Mouse (Mus musculus) lung, postnatal 10 days (tissue): ENCODE measurements around the gene Map4.

Experiments used
- DNase-seq: peaks from one replicate; pipeline ENCODE4 v3.0.0; 2021

The Map4 gene

GRCm38 (mm10) chr9:110019224-110019623 lies 88.0 kb downstream of the Map4 start:
- no peak for DNase-seq

- no peak for DNase-seq
Observed at GRCm38 (mm10) chr9:110020405-110020804, 89.1 kb downstream of the Map4 start.

DNA sequence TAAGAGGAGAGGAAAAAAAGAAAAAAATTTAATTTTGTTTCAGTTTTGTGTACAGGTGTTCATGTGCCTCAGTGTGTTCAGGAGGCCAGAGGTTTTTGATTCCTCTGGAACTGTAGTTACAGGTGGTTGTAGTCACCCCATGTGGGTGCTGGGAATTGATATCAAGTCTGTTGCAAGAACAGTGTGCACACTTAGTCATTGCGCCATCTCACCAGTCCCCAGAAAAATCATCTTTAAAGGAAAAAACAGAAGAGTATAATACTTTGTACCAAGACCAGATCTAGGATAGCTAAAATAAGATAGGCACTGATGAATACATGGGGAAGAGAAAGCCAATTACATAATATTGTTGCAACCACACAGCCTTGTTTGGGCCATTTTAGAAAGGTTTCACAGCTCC lies 90.2 kb downstream of the Map4 start:
- DNase-seq, result no peak

- no peak for DNase-seq
Observed at GRCm38 (mm10) chr9:110022151-110022550, 90.9 kb downstream of the Map4 start.

GRCm38 (mm10) chr9:110035091-110035490 lies 103.8 kb downstream of the Map4 start:
- DNase-seq, result no peak

- no peak for DNase-seq
Observed at GRCm38 (mm10) chr9:110037895-110038294, 106.6 kb downstream of the Map4 start.

GRCm38 (mm10) chr9:110038485-110038884 lies 107.2 kb downstream of the Map4 start:
- DNase-seq, result no peak

DNA sequence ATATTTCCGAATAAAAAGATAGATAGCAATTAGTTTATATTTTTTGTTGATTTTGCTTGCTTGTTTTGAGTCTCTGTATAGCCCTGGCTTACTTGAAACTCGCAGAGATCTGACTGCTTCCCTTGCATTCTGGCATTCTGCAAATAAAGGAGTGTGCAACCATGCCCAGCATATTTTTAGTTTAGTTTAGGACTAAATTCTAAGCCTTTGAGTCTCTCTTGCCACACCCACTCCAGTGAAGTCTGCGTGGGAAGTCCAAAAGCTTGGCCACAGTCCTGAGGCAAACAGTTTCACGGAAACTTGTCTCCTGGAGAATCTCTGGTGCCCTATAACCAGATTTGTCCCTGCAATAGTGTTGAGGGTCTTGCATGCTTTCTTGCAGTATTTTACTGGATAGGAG lies 113.1 kb downstream of the Map4 start:
- no peak for DNase-seq

DNA sequence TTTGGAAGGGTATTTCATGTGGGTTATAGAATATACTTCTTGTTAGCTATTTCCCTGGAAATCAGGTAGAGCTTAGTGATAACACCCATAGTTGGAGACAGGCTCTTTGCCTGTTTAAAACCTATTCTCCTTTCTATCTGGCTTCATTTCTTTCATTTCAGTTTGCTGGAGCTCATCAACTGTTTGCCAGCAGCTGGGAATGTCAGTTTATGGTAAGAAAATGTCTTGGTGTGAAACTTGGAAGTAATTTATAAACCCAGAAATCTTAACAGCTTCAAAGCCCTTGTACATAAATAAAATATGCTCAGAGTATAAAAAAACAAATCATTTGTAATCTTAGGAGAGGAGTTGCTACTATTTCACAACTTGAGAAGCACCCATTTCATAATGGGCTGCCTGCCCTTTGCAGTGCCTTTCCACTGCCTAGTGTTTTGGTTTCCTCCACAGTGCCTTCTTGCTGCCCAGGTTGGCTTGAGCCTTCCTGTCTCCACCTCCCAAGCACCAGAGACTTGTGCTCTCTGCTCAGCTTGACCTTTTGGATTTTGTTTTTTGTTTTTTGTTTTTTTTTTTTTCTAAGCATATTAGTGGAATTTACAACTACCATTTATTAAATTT lies 114.6 kb downstream of the Map4 start:
- no peak for DNase-seq

- no peak for DNase-seq
Observed at GRCm38 (mm10) chr9:110047260-110047659, 116.0 kb downstream of the Map4 start.

DNA sequence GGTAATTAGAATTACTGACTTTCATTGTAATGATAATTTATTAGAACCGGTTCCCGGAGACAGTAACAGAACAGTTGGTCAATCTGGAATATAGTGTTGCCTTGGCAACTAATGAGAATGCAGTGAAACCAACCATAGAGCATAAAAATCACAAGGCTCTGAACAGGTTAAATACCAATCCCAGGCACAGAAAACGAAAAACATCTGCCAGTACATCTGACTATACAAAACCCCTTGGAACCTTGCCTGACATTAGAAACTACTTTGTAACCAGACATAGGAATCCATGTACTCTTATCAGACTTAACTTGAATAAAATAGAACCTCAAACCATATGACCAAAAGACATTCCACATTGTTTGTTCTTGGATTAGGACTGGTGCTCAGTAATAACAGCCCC lies 116.6 kb downstream of the Map4 start:
- DNase-seq, result no peak

DNA sequence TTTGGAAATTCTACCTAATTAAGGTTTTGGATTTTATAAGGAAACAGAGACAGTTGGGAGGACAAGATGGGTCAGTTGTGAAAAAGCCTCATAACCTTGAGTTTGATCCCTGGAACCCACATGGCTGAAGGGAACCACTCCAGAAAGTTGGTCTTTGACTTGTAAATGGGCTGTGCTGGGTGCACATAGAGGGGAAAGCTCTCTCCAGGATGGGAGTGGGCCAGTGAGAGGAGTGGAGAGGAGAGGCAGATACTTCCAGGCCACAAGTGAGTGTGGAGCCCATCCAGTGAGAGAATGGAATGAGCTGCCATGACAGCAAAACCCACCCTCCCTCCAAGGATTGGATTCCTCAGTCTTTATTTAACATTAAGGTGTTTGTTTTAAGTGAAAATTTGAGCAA lies 119.9 kb downstream of the Map4 start:
- no peak for DNase-seq

GRCm38 (mm10) chr9:110051869-110052661 lies 120.8 kb downstream of the Map4 start:
- no peak for DNase-seq

DNA sequence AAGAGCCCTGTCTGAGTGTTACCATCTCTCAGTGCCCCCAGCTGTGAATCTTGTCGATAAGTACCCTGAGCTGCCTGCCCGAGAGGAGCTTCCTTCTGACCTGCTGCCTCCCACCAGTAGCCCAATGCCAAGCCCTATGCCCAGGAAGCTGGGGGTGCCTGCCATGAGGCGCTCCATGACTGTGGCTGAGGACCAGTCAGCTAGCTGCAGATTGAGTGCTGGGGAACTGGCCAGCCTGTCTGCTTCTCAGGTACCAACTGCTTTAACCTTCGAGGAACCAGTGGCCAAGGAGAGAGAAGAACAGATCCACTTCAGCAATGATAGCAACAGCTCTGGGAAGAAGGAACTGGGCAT lies 121.7 kb downstream of the Map4 start:
- DNase-seq, result no peak

DNA sequence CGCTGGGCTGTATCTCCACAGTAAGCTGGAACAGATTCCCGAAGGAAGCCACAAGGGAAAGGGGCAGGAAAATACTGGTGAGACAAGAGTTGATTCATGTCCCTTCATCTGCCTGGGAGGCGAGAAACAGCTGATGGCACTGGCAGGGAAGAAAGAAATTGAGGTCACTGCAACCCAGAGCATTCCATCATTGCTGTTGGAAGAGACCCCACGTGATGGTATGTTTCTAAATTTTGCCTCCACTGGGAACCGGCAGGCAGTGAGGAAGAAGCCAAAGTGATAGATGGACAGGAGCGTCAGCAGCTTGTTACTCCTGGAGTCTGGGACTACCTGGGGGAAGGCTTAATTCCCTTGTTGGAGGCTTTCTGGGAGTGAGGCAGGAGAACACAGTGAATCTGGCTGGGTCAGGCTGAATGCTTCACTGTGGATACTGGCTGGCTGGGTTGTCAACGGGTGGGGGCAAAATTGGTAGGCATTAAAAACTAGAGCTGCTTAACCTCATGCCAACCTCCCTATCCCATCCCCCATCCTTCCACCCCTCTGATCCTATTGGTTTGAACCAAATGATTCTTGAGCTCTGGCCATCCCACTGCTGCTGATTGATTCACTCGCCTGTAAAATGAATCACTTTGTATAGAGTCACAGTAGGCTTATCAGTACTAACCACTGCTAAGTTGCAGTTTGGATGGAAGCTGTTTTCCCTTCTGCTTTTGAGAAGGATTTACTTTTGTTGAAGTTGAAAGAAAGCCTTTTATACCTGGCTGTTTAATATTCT lies 122.2 kb downstream of the Map4 start:
- peak; percentile 34 for DNase-seq

GRCm38 (mm10) chr9:110054080-110054421 lies 122.8 kb downstream of the Map4 start:
- DNase-seq, result no peak

- DNase-seq, result no peak
Observed at GRCm38 (mm10) chr9:110054781-110055180, 123.5 kb downstream of the Map4 start.

- DNase-seq, result no peak
Observed at GRCm38 (mm10) chr9:110057200-110057599, 125.9 kb downstream of the Map4 start.

DNA sequence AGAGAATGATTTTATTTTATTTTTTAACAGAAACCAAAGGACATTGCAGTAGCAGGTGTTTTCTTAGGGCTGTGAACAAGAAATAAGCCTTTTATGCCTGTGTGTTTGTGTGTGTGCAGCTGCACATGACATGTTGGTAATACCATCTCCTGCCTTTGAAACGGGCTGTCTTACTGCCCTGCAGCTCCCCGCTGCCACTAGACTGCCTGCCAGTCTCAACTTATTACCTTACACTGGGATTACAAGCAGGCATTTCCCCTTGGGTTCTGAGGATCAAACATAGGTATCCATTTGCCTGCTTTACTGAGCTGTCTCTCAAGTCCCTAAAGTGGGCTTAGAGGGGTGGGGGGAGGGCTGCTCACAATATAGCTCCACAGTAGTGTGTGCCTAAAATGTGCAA lies 129.5 kb downstream of the Map4 start:
- no peak for DNase-seq

- no peak for DNase-seq
Observed at GRCm38 (mm10) chr9:110062405-110062804, 131.1 kb downstream of the Map4 start.

DNA sequence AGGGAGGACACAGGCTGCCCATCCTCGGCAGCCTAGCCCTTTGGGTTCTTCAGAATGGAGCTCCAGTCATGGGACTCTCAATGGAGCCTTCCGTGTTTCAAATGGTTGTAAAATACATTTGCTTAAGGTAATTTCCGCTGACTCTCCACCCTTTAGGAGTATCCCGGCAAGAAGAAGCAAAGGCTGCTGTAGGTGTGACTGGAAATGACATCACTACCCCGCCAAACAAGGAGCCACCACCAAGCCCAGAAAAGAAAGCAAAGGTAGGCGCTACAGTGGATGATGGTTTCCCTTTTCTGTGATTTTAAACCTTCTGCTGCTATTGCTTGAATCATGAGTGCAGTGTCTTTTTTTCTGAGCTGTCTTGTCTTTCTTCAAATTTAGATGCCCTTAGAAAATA lies 131.6 kb downstream of the Map4 start:
- DNase-seq, result no peak

DNA sequence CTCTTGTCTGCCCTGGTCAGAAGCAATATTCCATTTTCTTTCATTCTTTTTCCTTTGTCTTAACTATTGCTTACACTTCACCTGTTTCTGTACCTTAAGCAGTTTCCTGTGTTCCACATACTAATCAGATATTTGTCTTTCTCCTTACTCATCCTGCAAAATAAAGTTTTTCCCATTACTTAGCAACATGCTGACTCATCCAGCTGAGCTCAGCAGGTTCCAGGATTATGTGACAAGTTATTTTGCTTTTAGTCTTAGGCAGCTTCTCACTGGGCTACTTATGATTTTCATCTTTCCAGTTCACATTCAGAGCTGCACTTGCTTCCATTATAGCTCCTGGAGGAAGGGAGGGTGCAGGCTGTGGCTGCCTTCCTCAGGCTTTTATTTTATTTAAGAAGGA lies 133.4 kb downstream of the Map4 start:
- DNase-seq, result no peak

DNA sequence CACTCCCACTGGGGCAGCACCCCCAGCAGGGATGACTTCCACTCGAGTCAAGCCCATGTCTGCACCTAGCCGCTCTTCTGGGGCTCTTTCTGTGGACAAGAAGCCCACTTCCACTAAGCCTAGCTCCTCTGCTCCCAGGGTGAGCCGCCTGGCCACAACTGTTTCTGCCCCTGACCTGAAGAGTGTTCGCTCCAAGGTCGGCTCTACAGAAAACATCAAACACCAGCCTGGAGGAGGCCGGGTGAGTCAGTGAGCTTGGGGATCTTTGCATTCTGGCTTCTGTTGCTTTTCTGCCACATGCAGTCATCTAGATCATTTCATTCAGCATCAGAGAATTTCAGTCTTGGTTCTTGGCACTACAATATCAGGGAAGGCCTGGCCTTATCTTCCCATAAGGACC lies 137.5 kb downstream of the Map4 start:
- DNase-seq, result no peak

- DNase-seq, result peak; percentile 61
Observed at GRCm38 (mm10) chr9:110070358-110070757, 139.1 kb downstream of the Map4 start.
